Mouse (Mus musculus) thymus, adult 2 months (tissue): Measurements from ENCODE around the gene Acsm5. TPM values are rescaled to one million over a fixed set of nuclear protein-coding genes. Genes with fewer than 3 reads are reported as not detected.

Source experiments
- DNase-seq: peaks from one replicate; pipeline ENCODE4 v3.0.0; 2021
- H3K27ac ChIP-seq: fragments of 200-500 bp; 2 replicates; pipeline ENCODE4 v1.5.1; 2012; ENCODE audit warnings: low read length, control low read depth; ENCODE audit not compliant: control insufficient read depth, insufficient read depth
- H3K27me3 ChIP-seq: fragments of 200-500 bp; 2 replicates; pipeline ENCODE4 v1.6.1; 2012; ENCODE audit warnings: mild to moderate bottlenecking, low read length, moderate library complexity, mixed read lengths; ENCODE audit not compliant: control insufficient read depth, insufficient read depth
- H3K36me3 ChIP-seq: fragments of 200-500 bp; 2 replicates; pipeline ENCODE4 v1.6.1; 2012; ENCODE audit warnings: mild to moderate bottlenecking, low read length, moderate library complexity; ENCODE audit not compliant: control insufficient read depth, insufficient read depth
- H3K4me1 ChIP-seq: fragments of 200-500 bp; replicated peaks from 2 replicates; pipeline ENCODE4 v1.6.1; 2012; ENCODE audit warnings: low read length; ENCODE audit not compliant: control insufficient read depth, insufficient read depth
- H3K4me3 ChIP-seq: fragments of 200-500 bp; 2 replicates; pipeline ENCODE4 v1.5.1; 2012; ENCODE audit warnings: mild to moderate bottlenecking, low read length, control low read depth, moderate library complexity; ENCODE audit not compliant: control insufficient read depth, insufficient read depth
- CTCF ChIP-seq: fragments of 200-500 bp; IDR thresholded peaks from 2 replicates; pipeline ENCODE4 v1.5.1; 2012; ENCODE audit warnings: mild to moderate bottlenecking, control low read depth, low read length, moderate library complexity, borderline replicate concordance; ENCODE audit not compliant: control insufficient read depth, poor library complexity, insufficient read depth; ENCODE audit errors: extremely low read depth
- POLR2A ChIP-seq: fragments of 200-500 bp; IDR thresholded peaks from 2 replicates; pipeline ENCODE4 v1.6.1; 2012; ENCODE audit warnings: mild to moderate bottlenecking, low read length, control low read depth, moderate library complexity; ENCODE audit not compliant: control insufficient read depth, poor library complexity, insufficient read depth; ENCODE audit errors: extremely low read depth
- WGBS: fragments of 180-500 bp; shearing (Covaris S2); methylation state at CpG from one replicate; pipeline ENCODE4 v1.1.7; 2018; 5-methylcytosine and 5-hydroxymethylcytosine counted together
- polyA plus RNA-seq: library from polyadenylated mRNA; depleted of rRNA; stranded (reverse); fragments of >200 nt; gene quantifications from 2 replicates; pipeline ENCODE4 v1.2.3, GENCODE M21; 2012

The Acsm5 gene
- polyA plus RNA-seq, 1 experiment = 0.58 TPM

GRCm38 (mm10) chr7:119526486-119526885, 7.2 kb downstream of the Acsm5 start:
- H3K4me1 ChIP-seq = no peaks in the 10 kb centered on the region
- H3K27me3 ChIP-seq = no peaks in the 10 kb centered on the region
- no peaks in the 10 kb centered on the region for H3K36me3 ChIP-seq
- no peak overlapping the region for H3K27ac ChIP-seq
- DNase-seq = no peak
- no peak overlapping the region for H3K4me3 ChIP-seq
- TF ChIP-seq POLR2A (no peak), CTCF (no peak)
- WGBS = 88% methylated on average over 13 of the region's 13 CpGs

DNA sequence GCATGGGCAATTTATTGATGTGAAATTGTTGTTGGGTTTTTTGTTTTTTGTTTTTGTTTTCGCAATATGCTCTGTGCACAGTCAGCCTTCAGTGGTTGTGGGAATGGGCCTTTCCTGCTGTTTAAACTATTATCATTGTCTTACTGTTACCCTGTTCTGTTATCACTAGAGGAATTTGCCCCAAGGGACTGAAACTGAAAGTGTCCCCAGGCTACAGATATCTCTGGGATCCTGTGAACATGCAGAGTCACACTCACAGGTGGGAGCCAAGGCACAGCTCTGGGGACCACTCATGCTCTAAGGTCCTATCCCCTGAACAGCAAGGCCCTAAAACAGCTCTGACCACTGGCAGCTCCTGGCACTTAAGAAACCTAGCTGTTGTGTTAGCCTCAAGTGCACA, 7.9 kb downstream of the Acsm5 start:
- Histone ChIP-seq H3K4me1 (no peaks in the 10 kb centered on the region), H3K4me3 (no peak overlapping the region), H3K27ac (no peak overlapping the region), H3K27me3 (no peaks in the 10 kb centered on the region), H3K36me3 (no peaks in the 10 kb centered on the region)
- 94% methylated on average over 1 of the region's 1 CpGs for WGBS
- DNase-seq = no peak
- TF ChIP-seq CTCF = no peak
- TF ChIP-seq POLR2A = no peak

DNA sequence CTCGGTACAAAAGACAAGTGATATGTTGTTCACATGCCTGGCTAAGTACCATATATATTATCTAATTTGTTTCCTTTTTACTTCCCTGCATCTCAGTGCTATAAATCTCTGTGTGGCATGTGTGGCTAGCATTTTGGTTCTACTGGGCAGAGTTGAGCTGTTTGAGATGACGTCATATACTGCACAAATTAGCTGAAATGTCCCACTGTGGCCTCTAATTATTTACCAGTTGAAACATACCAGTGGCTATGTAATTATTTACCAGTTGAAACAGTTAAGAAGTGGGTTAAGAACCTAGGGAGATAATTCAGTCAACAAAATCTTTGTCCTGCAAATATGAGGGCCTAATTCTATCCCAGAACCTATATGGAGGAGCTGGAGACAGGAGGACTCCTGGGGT, 8.3 kb downstream of the Acsm5 start:
- TF ChIP-seq POLR2A (no peak), CTCF (no peak)
- Histone ChIP-seq H3K36me3 (no peaks in the 10 kb centered on the region), H3K4me1 (no peaks in the 10 kb centered on the region), H3K27me3 (no peaks in the 10 kb centered on the region), H3K4me3 (no peak overlapping the region), H3K27ac (no peak overlapping the region)
- DNase-seq = no peak
- 63% methylated on average over 2 of the region's 2 CpGs for WGBS

DNA sequence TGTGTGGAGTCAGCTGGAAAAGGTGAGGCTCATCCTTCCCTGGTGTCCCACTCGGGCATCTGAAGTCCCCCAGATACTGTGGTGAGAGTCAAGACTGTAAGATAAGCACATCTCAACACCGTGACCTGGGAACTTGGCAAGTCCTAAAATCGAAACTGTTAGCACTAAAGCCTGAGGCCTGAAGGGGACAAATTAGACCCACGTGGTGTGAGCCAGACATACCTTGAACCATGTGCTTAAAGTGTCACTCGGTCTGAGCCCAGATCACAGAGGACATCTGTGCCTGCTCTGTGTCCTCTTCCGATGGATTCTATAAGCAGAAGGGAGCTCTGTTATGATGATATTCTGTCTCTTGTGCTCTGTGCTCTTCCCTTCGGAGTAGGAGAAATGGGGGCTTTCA, 9.4 kb downstream of the Acsm5 start:
- H3K4me3 ChIP-seq = no peak overlapping the region

GRCm38 (mm10) chr7:119532924-119533323, 13.7 kb downstream of the Acsm5 start:
- no peaks in the 10 kb centered on the region for H3K27me3 ChIP-seq
- H3K27ac ChIP-seq = no peak overlapping the region
- TF ChIP-seq CTCF = no peak
- TF ChIP-seq POLR2A = no peak
- 64% methylated on average over 1 of the region's 1 CpGs for WGBS
- DNase-seq = no peak
- no peaks in the 10 kb centered on the region for H3K36me3 ChIP-seq
- no peaks in the 10 kb centered on the region for H3K4me1 ChIP-seq
- no peak overlapping the region for H3K4me3 ChIP-seq

More for the DNA sequence above, 9.4 kb downstream of the Acsm5 start:
- TF ChIP-seq POLR2A = no peak
- TF ChIP-seq CTCF = no peak
- 83% methylated on average over 7 of the region's 7 CpGs for WGBS
- no peaks in the 10 kb centered on the region for H3K27me3 ChIP-seq
- DNase-seq = no peak
- no peaks in the 10 kb centered on the region for H3K4me1 ChIP-seq
- H3K36me3 ChIP-seq = no peaks in the 10 kb centered on the region
- no peak overlapping the region for H3K27ac ChIP-seq

GRCm38 (mm10) chr7:119534389-119534788, 15.1 kb downstream of the Acsm5 start:
- no peak overlapping the region for H3K27ac ChIP-seq
- no peak overlapping the region for H3K4me3 ChIP-seq
- H3K36me3 ChIP-seq = no peaks in the 10 kb centered on the region
- 85% methylated on average over 2 of the region's 2 CpGs for WGBS
- no peaks in the 10 kb centered on the region for H3K27me3 ChIP-seq
- TF ChIP-seq CTCF (no peak), POLR2A (no peak)
- no peaks in the 10 kb centered on the region for H3K4me1 ChIP-seq
- no peak for DNase-seq

DNA sequence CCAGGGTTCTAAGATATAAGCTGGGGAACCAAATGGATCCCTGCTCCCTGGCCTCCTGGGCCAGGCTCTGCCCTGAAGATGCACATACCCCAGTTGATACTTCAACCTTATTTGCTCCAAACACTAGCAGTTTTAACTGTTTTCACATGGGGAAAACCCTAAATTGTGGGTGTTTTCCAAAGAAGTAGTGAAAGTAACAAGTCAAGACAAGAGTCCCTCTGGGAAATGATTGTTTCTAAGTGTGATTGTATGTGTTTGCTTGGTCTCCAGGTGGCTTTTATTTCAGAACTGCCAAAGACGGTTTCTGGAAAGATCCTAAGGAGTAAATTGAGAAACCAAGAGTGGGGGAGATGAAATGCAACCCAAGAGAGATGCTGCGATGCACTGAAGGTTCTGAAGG, 23.2 kb downstream of the Acsm5 start:
- no peaks in the 10 kb centered on the region for H3K27me3 ChIP-seq
- H3K4me1 ChIP-seq = no peaks in the 10 kb centered on the region
- TF ChIP-seq CTCF (no peak), POLR2A (no peak)
- H3K4me3 ChIP-seq = no peak overlapping the region
- DNase-seq = no peak
- no peaks in the 10 kb centered on the region for H3K36me3 ChIP-seq
- 88% methylated on average over 2 of the region's 2 CpGs for WGBS
- H3K27ac ChIP-seq = no peak overlapping the region
